Mouse (Mus musculus) limb, embryonic 15.5 days (tissue): ENCODE data around the gene Arhgef12. TPM values are rescaled to one million over a fixed set of nuclear protein-coding genes. Genes with fewer than 3 reads are reported as not detected.

Experiments used
- ATAC-seq: fragments of 200-750 bp; cut with Nextera tagmentation; 2 replicates; pipeline ENCODE4 v1.8.0; 2017; ENCODE audit warnings: low read depth, moderate TSS enrichment; ENCODE audit not compliant: insufficient number of reproducible peaks, low FRiP score, low TSS enrichment
- H3K27ac ChIP-seq: fragments of 300-500 bp; sonication (generic); 2 replicates; pipeline ENCODE4 v1.5.1; 2015; ENCODE audit warnings: moderate library complexity, mild to moderate bottlenecking, inconsistent platforms
- H3K27me3 ChIP-seq: fragments of 300-500 bp; sonication (generic); 2 replicates; pipeline ENCODE4 v1.6.1; 2015; ENCODE audit warnings: inconsistent platforms
- H3K36me3 ChIP-seq: fragments of 300-500 bp; sonication (generic); 2 replicates; pipeline ENCODE4 v1.6.1; 2015; ENCODE audit warnings: inconsistent platforms
- H3K4me1 ChIP-seq: fragments of 300-500 bp; sonication (generic); 2 replicates; pipeline ENCODE4 v1.6.1; 2015; ENCODE audit warnings: inconsistent platforms
- H3K4me2 ChIP-seq: fragments of 300-500 bp; sonication (generic); 2 replicates; pipeline ENCODE4 v1.6.1; 2015; ENCODE audit warnings: mild to moderate bottlenecking, inconsistent platforms
- H3K4me3 ChIP-seq: fragments of 300-500 bp; sonication (generic); 2 replicates; pipeline ENCODE4 v1.5.1; 2015; ENCODE audit warnings: mild to moderate bottlenecking, inconsistent platforms
- H3K9ac ChIP-seq: fragments of 300-500 bp; sonication (generic); 2 replicates; pipeline ENCODE4 v1.6.1; 2015; ENCODE audit warnings: inconsistent platforms
- H3K9me3 ChIP-seq: fragments of 300-500 bp; sonication (generic); 2 replicates; pipeline ENCODE4 v1.6.1; 2016; ENCODE audit warnings: inconsistent platforms
- WGBS: fragments of 180-500 bp; shearing (Covaris S2); methylation state at CpG from one replicate; pipeline ENCODE4 v1.1.7; 2015; 5-methylcytosine and 5-hydroxymethylcytosine counted together
- polyA plus RNA-seq: library from polyadenylated mRNA; unstranded; fragments of >200 nt; fragmentation: Nextera tagmentation; extraction: Ambion mirVana; gene quantifications from 2 replicates; pipeline ENCODE4 v1.2.1, GENCODE M21; 2015

The Arhgef12 gene
- polyA plus RNA-seq, 1 experiment from 2014 or later: 13.2 TPM

DNA sequence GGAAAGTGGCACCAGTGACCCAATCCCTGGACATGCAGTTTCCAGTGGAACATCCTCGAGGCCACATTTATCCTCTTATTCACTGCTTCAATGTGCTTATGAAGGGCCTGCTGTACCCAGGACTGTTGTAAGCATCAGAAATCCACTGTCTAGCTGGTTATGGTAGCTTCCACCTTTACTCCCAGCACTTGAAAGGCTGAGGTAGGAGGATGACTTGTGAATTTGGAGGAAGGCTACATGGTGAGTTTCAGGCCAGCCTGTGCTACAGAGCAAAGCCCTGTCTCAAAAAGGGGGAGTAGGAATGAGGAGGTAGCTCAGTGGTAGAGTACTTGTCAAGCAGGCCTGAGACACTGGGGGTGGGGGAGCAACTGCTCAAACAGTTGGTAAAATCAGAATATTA is 1.0 kb upstream of the Arhgef12 start:
- Histone ChIP-seq H3K4me1 (peaks cover 20% of the 10 kb centered on the region), H3K9ac (no peak overlapping the region)
- WGBS: 72% methylated on average over 1 of the region's 1 CpGs

DNA sequence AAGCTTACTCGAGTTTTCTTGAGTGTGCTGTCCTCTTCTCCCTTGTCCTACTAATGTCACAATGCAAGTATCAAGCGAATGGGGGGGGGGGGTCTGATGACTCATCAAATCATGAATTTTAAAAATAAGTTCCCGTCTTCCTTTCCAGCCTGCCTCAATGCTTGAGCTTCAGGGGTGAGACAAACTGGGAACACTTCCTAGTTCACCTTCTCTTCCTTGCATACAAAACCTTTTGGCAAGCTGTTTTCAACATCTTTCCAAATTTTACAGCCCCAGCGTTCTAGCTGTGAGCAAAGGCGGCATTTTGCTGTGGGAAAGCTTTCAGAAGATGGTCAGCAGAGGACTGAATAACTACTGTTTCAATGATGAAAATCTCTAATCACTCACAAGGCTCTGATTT is 516 bp upstream of the Arhgef12 start:
- Histone ChIP-seq H3K9me3 (no peaks in the 10 kb centered on the region), H3K4me3 (no peak overlapping the region), H3K4me1 (peaks cover 25% of the 10 kb centered on the region), H3K4me2 (peak overlapping the region; percentile 81; the same call in 1 of the 2 replicates), H3K27ac (peak overlapping the region; percentile 28), H3K36me3 (peaks cover 10% of the 10 kb centered on the region), H3K9ac (no peak overlapping the region), H3K27me3 (no peaks in the 10 kb centered on the region)
- WGBS: 46% methylated on average over 5 of the region's 5 CpGs
- ATAC-seq: no peak

More for the DNA sequence above, 1.0 kb upstream of the Arhgef12 start:
- no peak for ATAC-seq
- Histone ChIP-seq H3K36me3 (peaks cover 10% of the 10 kb centered on the region), H3K27me3 (no peaks in the 10 kb centered on the region), H3K27ac (no peak overlapping the region), H3K9me3 (no peaks in the 10 kb centered on the region), H3K4me3 (no peak overlapping the region), H3K4me2 (no peak overlapping the region)

DNA sequence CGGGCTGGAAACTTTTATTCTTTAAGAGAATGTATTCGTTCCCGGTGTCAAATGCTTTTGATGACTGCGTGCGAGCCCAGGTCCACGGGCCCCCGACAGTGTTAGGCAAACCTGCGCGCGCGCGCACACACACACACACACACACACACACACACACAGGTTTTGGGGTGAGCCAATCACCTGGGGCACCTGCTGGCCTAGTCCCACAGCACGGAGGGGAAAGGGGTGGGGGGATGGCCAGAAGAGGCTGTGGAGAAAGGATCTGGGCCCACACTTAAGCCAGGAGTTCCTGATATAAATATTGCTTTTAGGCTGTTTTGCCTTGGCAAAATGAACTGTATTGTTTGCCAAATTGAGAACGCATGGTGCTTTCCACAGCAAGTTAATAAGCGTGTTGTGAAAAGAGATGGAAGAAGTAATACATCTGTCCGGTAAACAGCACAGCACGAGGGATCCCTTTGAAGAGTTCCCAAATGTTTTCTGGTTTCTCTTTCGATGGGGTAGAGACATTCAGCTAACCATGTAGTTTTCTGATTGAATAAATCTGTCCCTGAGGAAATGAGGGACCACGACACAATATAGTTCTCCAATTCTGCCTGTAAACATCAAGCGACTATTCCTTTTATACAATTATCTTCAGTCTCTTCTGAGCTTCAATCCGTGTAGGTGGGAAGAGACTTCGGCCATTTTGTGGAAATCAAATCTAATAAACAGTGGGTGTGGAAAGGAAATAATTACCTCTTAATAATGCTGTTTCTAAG is 433 bp downstream of the Arhgef12 start:
- Histone ChIP-seq H3K9ac (peak overlapping the region; percentile 90), H3K9me3 (no peaks in the 10 kb centered on the region), H3K4me2 (peak overlapping the region; percentile 81), H3K4me1 (peaks cover 26% of the 10 kb centered on the region), H3K27ac (peak overlapping the region; percentile 96), H3K36me3 (peaks cover 10% of the 10 kb centered on the region), H3K4me3 (peak overlapping the region; percentile 89), H3K27me3 (no peaks in the 10 kb centered on the region)
- WGBS: 10% methylated on average over 22 of the region's 22 CpGs
- ATAC-seq: no peak

DNA sequence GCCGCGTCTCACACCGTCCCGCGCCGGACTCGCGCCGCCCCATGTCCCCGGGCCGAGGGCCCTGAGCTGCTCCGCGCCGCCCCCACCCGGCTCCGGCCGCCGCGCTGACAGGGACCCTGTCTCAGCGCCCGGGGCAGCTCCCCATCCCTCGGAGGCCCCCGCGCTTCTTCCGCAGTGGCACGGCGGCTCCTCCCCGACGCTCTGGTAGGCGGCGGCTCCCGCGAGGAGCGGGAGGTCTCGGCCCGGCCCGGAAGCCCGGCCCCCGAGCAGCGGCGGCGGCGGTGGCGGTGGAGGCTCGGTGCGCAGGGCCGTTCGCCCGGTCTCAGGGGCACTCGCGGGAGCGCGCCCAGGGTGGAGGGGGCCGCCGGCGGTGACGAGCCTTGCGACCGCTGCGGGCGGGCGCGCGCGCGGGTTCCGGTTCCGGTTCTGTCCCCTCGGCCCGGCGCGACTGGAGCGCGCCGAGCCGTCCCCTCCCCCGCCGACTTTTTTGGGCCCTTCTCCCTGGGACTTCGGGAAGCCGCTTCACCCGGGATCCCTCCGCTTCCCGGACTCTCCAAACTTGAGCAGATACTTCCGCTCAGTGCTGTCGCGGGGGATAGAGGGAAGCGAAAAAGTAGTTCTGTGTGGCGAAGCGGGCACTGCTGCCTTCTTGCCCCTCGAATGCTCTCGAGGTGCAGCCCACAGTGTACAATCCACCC is 1.2 kb downstream of the Arhgef12 start:
- H3K4me2 ChIP-seq: peak overlapping the region; percentile 81
- H3K4me3 ChIP-seq: peak overlapping the region; percentile 89
- under 1% methylated on average over 78 of the region's 91 CpGs for WGBS

DNA sequence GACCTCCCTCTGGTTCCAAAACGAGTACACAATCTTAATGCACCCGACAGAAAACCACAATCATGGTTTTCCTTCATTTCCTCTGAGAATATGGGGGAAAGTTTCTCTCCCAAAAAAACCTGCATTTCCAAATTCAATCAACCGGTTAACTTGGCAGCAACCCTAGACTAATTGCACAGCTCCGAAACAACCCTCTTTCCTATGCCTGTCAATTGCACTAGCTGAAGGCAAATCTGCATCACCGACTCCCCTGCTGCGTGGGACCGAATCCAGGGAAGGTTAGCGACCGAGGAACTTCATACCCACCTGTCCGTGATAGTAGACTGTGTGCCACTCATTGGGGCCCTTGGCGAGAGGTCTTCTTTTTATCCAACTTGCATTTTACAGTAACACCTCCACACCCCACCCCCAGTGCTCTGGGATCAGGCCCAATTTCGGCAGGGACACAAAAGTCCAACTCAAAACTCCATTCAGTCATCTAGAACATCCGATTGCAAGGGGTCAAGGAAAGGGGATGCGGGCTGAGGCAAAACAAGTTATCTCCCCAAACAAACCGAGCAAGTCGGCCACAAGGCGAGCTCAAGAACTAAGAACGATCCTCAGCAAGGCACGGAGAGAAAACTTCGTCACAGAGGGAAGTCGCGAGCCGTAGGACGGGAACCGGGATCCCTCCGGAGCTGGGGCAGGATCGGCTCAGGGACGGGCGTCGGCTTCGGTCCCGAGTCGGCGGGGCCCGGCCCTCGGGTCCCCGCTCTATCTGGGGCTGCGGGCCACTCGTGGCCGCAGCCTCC is 2.0 kb downstream of the Arhgef12 start:
- no peaks in the 10 kb centered on the region; the same call in 1 of the 2 replicates for H3K36me3 ChIP-seq
- peak overlapping the region; percentile 81 for H3K4me2 ChIP-seq
- peak overlapping the region; percentile 96 for H3K27ac ChIP-seq
- no peak for ATAC-seq
- H3K9me3 ChIP-seq: no peaks in the 10 kb centered on the region
- H3K9ac ChIP-seq: peak overlapping the region; percentile 90
- H3K4me3 ChIP-seq: peak overlapping the region; percentile 89
- under 1% methylated on average over 39 of the region's 40 CpGs for WGBS
- H3K4me1 ChIP-seq: peaks cover 26% of the 10 kb centered on the region
- H3K27me3 ChIP-seq: no peaks in the 10 kb centered on the region

More for the DNA sequence above, 1.2 kb downstream of the Arhgef12 start:
- H3K36me3 ChIP-seq: peaks cover 4% of the 10 kb centered on the region
- ATAC-seq: peak; percentile 88
- peak overlapping the region; percentile 96 for H3K27ac ChIP-seq
- H3K9ac ChIP-seq: peak overlapping the region; percentile 90
- H3K4me1 ChIP-seq: peaks cover 26% of the 10 kb centered on the region
- H3K9me3 ChIP-seq: no peaks in the 10 kb centered on the region
- no peaks in the 10 kb centered on the region for H3K27me3 ChIP-seq

DNA sequence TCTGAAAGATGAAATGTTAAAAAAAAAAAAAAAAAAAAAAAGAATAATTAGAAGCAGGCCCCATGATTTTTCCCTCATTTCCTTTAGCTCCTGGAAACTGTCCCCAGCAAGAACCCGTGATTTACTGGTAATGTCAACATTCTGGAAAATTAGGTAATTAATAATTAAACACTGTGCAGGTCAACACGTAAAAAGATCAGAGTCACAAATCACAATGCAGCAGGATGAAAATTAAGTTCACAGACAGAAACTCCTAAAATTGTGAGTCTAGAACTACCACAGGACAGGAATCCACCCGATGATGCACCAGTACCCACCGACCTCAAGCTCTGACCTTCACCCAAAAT is 2.5 kb downstream of the Arhgef12 start:
- H3K4me3 ChIP-seq: peak overlapping the region; percentile 89
- H3K36me3 ChIP-seq: no peaks in the 10 kb centered on the region
- ATAC-seq: no peak
- no peaks in the 10 kb centered on the region for H3K9me3 ChIP-seq
- 0 out of 2 replicates have a peak overlapping the region, but pooled peaks have one; percentile 90 for H3K9ac ChIP-seq
- peak overlapping the region; percentile 96; the same call in 1 of the 2 replicates for H3K27ac ChIP-seq
- H3K27me3 ChIP-seq: no peaks in the 10 kb centered on the region
- WGBS: under 1% methylated on average over 4 of the region's 4 CpGs
- H3K4me2 ChIP-seq: peak overlapping the region; percentile 81
- peaks cover 26% of the 10 kb centered on the region for H3K4me1 ChIP-seq

DNA sequence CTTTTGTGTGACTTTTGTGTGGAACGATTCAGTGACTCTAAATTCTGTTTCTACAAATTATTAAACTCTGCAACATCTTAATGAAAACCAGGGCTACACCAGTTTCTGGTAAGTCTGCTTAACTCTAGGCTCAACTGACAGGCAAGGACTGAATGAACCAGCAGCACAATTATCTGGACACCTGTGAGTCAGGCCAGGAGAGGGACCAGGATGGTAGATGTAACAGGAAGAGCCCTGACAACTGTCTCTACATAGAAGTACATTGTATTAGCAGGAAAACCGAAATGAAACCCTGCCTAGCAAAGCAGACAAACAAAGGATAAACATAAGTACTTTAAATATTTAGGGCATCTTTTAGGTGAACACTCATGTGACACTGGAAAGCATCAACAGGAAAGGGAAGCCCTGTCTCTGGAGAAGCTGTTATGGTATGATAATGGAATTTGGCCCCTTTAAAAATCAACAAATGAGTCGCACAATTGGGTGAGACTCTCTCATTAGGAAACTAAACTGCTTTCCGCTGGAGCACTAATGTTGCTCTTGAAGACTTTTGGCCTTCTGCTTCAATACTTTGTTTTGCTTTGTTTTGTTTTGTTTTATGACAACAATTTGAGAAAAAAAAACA is 3.3 kb downstream of the Arhgef12 start:
- Histone ChIP-seq H3K9me3 (no peaks in the 10 kb centered on the region), H3K9ac (no peak overlapping the region), H3K4me1 (peaks cover 28% of the 10 kb centered on the region), H3K27ac (no peak overlapping the region), H3K4me2 (peak overlapping the region; percentile 81), H3K27me3 (no peaks in the 10 kb centered on the region), H3K4me3 (peak overlapping the region; percentile 89), H3K36me3 (no peaks in the 10 kb centered on the region)
- 22% methylated on average over 4 of the region's 4 CpGs for WGBS
- ATAC-seq: no peak

DNA sequence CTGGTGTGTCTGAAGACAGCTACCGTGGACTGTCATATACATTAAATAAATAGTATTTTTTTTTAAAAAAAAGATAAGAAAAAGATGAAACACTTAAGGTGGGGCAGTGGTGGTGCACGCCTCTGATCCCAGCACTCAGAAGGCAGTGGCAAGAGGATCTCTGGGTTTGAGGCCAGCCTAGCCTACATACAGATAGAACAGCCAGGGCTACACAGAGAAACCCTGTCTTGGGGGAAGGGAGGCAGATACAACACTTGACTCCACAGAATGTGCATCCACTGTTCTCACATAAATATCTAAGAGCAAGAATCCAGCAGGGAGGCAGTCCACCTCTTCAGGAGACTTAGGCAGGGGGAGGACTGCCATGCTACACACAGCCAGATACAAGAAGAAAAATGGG is 4.1 kb downstream of the Arhgef12 start:
- Histone ChIP-seq H3K27ac (no peak overlapping the region), H3K4me3 (peak overlapping the region; percentile 15; the same call in 1 of the 2 replicates), H3K9me3 (no peaks in the 10 kb centered on the region), H3K4me2 (peak overlapping the region; percentile 81), H3K9ac (no peak overlapping the region), H3K27me3 (no peaks in the 10 kb centered on the region), H3K36me3 (no peaks in the 10 kb centered on the region), H3K4me1 (peaks cover 29% of the 10 kb centered on the region)
- ATAC-seq: no peak
- 93% methylated on average over 2 of the region's 2 CpGs for WGBS

DNA sequence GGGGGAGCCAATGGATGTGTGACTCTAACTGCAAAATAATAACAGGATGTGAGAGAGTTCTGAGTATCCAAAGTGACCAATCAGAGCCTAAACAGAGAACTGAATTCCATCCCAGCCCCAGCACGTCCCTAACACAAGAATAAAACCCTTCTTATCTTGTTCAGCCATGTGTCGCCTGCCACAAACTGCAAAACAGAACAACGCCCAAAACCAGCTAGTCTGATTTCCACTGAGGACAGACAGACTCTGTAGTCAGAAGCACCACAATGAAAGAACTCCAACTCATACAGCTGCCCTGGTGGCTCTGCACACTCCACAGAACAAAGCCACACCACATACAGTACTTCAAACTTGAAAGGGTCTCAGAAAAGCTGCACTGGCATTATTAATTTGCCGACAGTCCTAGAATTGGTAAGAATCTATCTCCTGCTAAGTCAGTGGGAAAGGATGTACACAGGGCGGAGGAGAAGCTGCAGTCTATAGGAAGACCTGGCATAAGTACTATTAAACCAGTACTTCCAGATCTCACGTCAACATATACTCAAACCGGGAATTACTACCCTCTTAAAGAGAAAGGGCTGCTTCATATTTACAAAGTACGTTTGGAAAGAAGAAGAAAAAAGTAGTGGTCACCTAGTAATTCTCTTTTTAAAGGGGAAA is 5.0 kb downstream of the Arhgef12 start:
- H3K9me3 ChIP-seq: no peaks in the 10 kb centered on the region
- H3K4me3 ChIP-seq: no peak overlapping the region; the same call in 1 of the 2 replicates
- peaks cover 26% of the 10 kb centered on the region for H3K4me1 ChIP-seq
- ATAC-seq: no peak
- no peaks in the 10 kb centered on the region for H3K27me3 ChIP-seq
- H3K36me3 ChIP-seq: no peaks in the 10 kb centered on the region
- WGBS: 66% methylated on average over 8 of the region's 8 CpGs
- no peak overlapping the region for H3K27ac ChIP-seq
- no peak overlapping the region for H3K9ac ChIP-seq
- no peak overlapping the region; the same call in 1 of the 2 replicates for H3K4me2 ChIP-seq

DNA sequence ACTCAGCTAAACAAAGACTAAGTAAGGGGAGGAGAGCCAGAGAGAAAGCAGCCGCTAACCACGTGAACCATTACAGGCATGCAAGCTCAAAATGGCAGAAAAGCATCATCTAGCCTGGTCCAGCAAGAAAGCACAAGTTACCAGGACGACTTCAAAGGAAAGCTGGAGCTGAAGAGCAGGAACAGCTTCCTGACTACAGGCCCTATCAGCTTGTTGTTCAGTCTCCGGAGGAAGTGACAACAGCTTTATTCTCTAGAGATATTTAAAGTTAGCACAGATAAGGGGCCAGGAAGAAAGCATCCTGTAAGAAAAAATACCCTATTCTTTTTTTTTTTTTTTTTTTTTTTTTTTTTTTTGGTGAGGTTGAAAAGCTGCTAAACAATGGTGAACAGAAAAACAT is 8.1 kb downstream of the Arhgef12 start:
- Histone ChIP-seq H3K4me1 (peaks cover 23% of the 10 kb centered on the region), H3K27me3 (no peaks in the 10 kb centered on the region), H3K4me2 (no peak overlapping the region), H3K27ac (no peak overlapping the region), H3K9ac (no peak overlapping the region), H3K36me3 (no peaks in the 10 kb centered on the region), H3K9me3 (no peaks in the 10 kb centered on the region), H3K4me3 (no peak overlapping the region)
- 55% methylated on average over 4 of the region's 4 CpGs for WGBS
- ATAC-seq: no peak
